Mouse (Mus musculus): ENCODE data around the gene Snx17. TPM values are rescaled to one million over a fixed set of nuclear protein-coding genes. Genes with fewer than 3 reads are reported as not detected.

The Snx17 gene
- 10 to 100 TPM; 29.1 to 30.8 TPM for total RNA-seq (2021)
- long read RNA-seq, experiment 1, transcript Snx17-201 (15 exons, 2,018 nt): major isoform, 39 of 46 reads
- long read RNA-seq, experiment 1, partial matches to known transcripts: 3 of 46 reads
- long read RNA-seq, experiment 1, other reads (novel, unspliced or antisense): 4 of 46 reads
- long read RNA-seq, experiment 2, transcript Snx17-201 (15 exons, 2,018 nt): major isoform, 28 of 33 reads
- long read RNA-seq, experiment 2, partial matches to known transcripts: 2 of 33 reads
- long read RNA-seq, experiment 2, other reads (novel, unspliced or antisense): 2 of 33 reads

GRCm38 (mm10) chr5:31192939-31193630 lies at the start of gene Snx17, which contains the start of gene Eif2b4:
TSS of gene Snx17 (plus strand) at chr5:31193227.
TSS of gene Eif2b4 (minus strand) at chr5:31193430.
- peak; percentile 99 for DNase-seq (ENCODE audit: low spot score)

- no peak for DNase-seq (ENCODE audit: low spot score)
These were observed 43.2 kb upstream of the Snx17 start for GRCm38 (mm10) chr5:31149781-31150180.

GRCm38 (mm10) chr5:31151746-31152145 lies 41.3 kb upstream of the Snx17 start:
- no peak for DNase-seq (ENCODE audit: low spot score)

- DNase-seq (ENCODE audit: low spot score): peak; percentile 59
These were observed 39.4 kb upstream of the Snx17 start for GRCm38 (mm10) chr5:31153516-31154151.

GRCm38 (mm10) chr5:31154152-31154553 lies 38.9 kb upstream of the Snx17 start, which contains the start of gene Mpv17:
TSS of gene Mpv17 (minus strand) at chr5:31154251.
- peak; percentile 84 for DNase-seq (ENCODE audit: low spot score)

GRCm38 (mm10) chr5:31162462-31162861 lies 30.6 kb upstream of the Snx17 start:
- DNase-seq (ENCODE audit: low spot score): no peak

- no peak for DNase-seq (ENCODE audit: low spot score)
These were observed 28.1 kb upstream of the Snx17 start for GRCm38 (mm10) chr5:31164878-31165277.

GRCm38 (mm10) chr5:31168630-31169029 lies 24.4 kb upstream of the Snx17 start:
- no peak for DNase-seq (ENCODE audit: low spot score)

GRCm38 (mm10) chr5:31179301-31179765 lies 13.7 kb upstream of the Snx17 start:
- DNase-seq (ENCODE audit: low spot score): no peak

- DNase-seq (ENCODE audit: low spot score): peak; percentile 95
These were observed 13.0 kb upstream of the Snx17 start, which contains the start of the genes Gm29609 and Gtf3c2 for GRCm38 (mm10) chr5:31179766-31180630. TSS of gene Gm29609 (minus strand) at chr5:31179911. TSS of gene Gtf3c2 (minus strand) at chr5:31180144.

GRCm38 (mm10) chr5:31181183-31181770 lies 11.8 kb upstream of the Snx17 start:
- DNase-seq (ENCODE audit: low spot score): no peak

- DNase-seq (ENCODE audit: low spot score): no peak
These were observed 9.3 kb upstream of the Snx17 start for GRCm38 (mm10) chr5:31183678-31184077.

GRCm38 (mm10) chr5:31188223-31188840 lies 4.7 kb upstream of the Snx17 start:
- DNase-seq (ENCODE audit: low spot score): no peak

GRCm38 (mm10) chr5:31190201-31190600 lies 2.8 kb upstream of the Snx17 start:
- no peak for DNase-seq (ENCODE audit: low spot score)

- no peak for DNase-seq (ENCODE audit: low spot score)
These were observed 735 bp upstream of the Snx17 start for GRCm38 (mm10) chr5:31192045-31192938.

- DNase-seq (ENCODE audit: low spot score): no peak
These were observed 729 bp downstream of the Snx17 start for GRCm38 (mm10) chr5:31193631-31194281.

- DNase-seq (ENCODE audit: low spot score): no peak
These were observed 1.8 kb downstream of the Snx17 start for GRCm38 (mm10) chr5:31194486-31195485.
